Mouse (Mus musculus): ENCODE results near the gene Polr2l.

- no peak for TF ChIP-seq EP300 (IDR thresholded peaks at IDR 0.05; ENCODE audit: low read depth)
- TF ChIP-seq CTCF (IDR thresholded peaks at IDR 0.05; ENCODE audit: low read depth): no peak
These were observed 45.6 kb downstream of the Polr2l start, which contains the start of gene Cend1 for GRCm38 (mm10) chr7:141429310-141429709.

Data from liver, embryonic 14.5 days (tissue).